Mouse (Mus musculus): ENCODE results near the gene Crybg2. TPM values are rescaled to one million over a fixed set of nuclear protein-coding genes. Genes with fewer than 3 reads are reported as not detected.
A peak's percentile ranks its signal among the peaks of the same experiment; 100 is the strongest.

Gene Crybg2
- total and polyA plus RNA-seq, 2 experiments from 2014 or later: 0.08 TPM; not detected in 1

GRCm38 (mm10) chr4:134067833-134068544 lies 7.4 kb downstream of the Crybg2 start:
- no peaks in the 10 kb centered on the region for H3K4me1 ChIP-seq (ENCODE audit: control insufficient read depth, insufficient read depth)
- no peaks in the 10 kb centered on the region for H3K36me3 ChIP-seq (replicated peaks; ENCODE audit: control insufficient read depth, insufficient read depth, low read length)
- no peaks in the 10 kb centered on the region for H3K9me3 ChIP-seq (replicated peaks; ENCODE audit: control insufficient read depth, low read length)
- peaks cover 12% of the 10 kb centered on the region; the same call in 1 of the 2 replicates for H3K27me3 ChIP-seq (ENCODE audit: control insufficient read depth, insufficient read depth, low read length)
- DNase-seq (ENCODE audit: low spot score): no peak
- no peak overlapping the region for H3K27ac ChIP-seq (ENCODE audit: low read depth)
- no peak for TF ChIP-seq CTCF (IDR thresholded peaks at IDR 0.05; ENCODE audit: low read depth)
- TF ChIP-seq EP300 (IDR thresholded peaks at IDR 0.05; ENCODE audit: low read depth): no peak
- no peak overlapping the region for H3K4me3 ChIP-seq (ENCODE audit: low read depth, low read length)
- H3K9ac ChIP-seq (replicated peaks; ENCODE audit: low read depth, low read length): no peak overlapping the region
- no peak for ATAC-seq (ENCODE audit: insufficient read depth, low read depth)
- 78% methylated on average over 7 of the region's 7 CpGs for WGBS
- no peak overlapping the region for H3K4me2 ChIP-seq (ENCODE audit: low read depth, low read length)

- DNase-seq (ENCODE audit: low spot score) (no peak), ATAC-seq (ENCODE audit: insufficient read depth, low read depth) (no peak)
- no peak overlapping the region for H3K9ac ChIP-seq (replicated peaks; ENCODE audit: low read depth, low read length)
- H3K4me2 ChIP-seq (ENCODE audit: low read depth, low read length): no peak overlapping the region
- no peak overlapping the region for H3K4me3 ChIP-seq (ENCODE audit: low read depth, low read length)
- H3K27ac ChIP-seq (ENCODE audit: low read depth): no peak overlapping the region
- WGBS: 77% methylated on average over 4 of the region's 4 CpGs
- H3K36me3 ChIP-seq (replicated peaks; ENCODE audit: control insufficient read depth, insufficient read depth, low read length): no peaks in the 10 kb centered on the region
- no peak for TF ChIP-seq CTCF (IDR thresholded peaks at IDR 0.05; ENCODE audit: low read depth)
- TF ChIP-seq EP300 (IDR thresholded peaks at IDR 0.05; ENCODE audit: low read depth): no peak
- H3K9me3 ChIP-seq (replicated peaks; ENCODE audit: control insufficient read depth, low read length): no peaks in the 10 kb centered on the region
- H3K27me3 ChIP-seq (ENCODE audit: control insufficient read depth, insufficient read depth, low read length): peaks cover 12% of the 10 kb centered on the region; the same call in 1 of the 2 replicates
- no peaks in the 10 kb centered on the region for H3K4me1 ChIP-seq (ENCODE audit: control insufficient read depth, insufficient read depth)
Measured at GRCm38 (mm10) chr4:134068793-134069580, 8.4 kb downstream of the Crybg2 start.

GRCm38 (mm10) chr4:134078694-134079093 lies 18.1 kb downstream of the Crybg2 start:
- WGBS: 17% methylated on average over 3 of the region's 3 CpGs
- H3K36me3 ChIP-seq (replicated peaks; ENCODE audit: control insufficient read depth, insufficient read depth, low read length): no peaks in the 10 kb centered on the region
- ATAC-seq (ENCODE audit: insufficient read depth, low read depth): peak; percentile 61
- H3K4me2 ChIP-seq (ENCODE audit: low read depth, low read length): no peak overlapping the region
- H3K9me3 ChIP-seq (replicated peaks; ENCODE audit: control insufficient read depth, low read length): no peaks in the 10 kb centered on the region
- no peak overlapping the region for H3K4me3 ChIP-seq (ENCODE audit: low read depth, low read length)
- DNase-seq (ENCODE audit: low spot score): peak; percentile 46
- TF ChIP-seq CTCF (IDR thresholded peaks at IDR 0.05; ENCODE audit: low read depth) (peak; percentile 67), EP300 (IDR thresholded peaks at IDR 0.05; ENCODE audit: low read depth) (no peak)
- peaks cover 6% of the 10 kb centered on the region; the same call in 1 of the 2 replicates for H3K4me1 ChIP-seq (ENCODE audit: control insufficient read depth, insufficient read depth)
- no peak overlapping the region for H3K9ac ChIP-seq (replicated peaks; ENCODE audit: low read depth, low read length)
- H3K27me3 ChIP-seq (ENCODE audit: control insufficient read depth, insufficient read depth, low read length): peaks cover 30% of the 10 kb centered on the region
- H3K27ac ChIP-seq (ENCODE audit: low read depth): no peak overlapping the region

GRCm38 (mm10) chr4:134080674-134081073 lies 20.1 kb downstream of the Crybg2 start:
- Histone ChIP-seq H3K4me2 (ENCODE audit: low read depth, low read length) (no peak overlapping the region), H3K27me3 (ENCODE audit: control insufficient read depth, insufficient read depth, low read length) (peaks cover 30% of the 10 kb centered on the region), H3K4me3 (ENCODE audit: low read depth, low read length) (no peak overlapping the region), H3K4me1 (ENCODE audit: control insufficient read depth, insufficient read depth) (peaks cover 6% of the 10 kb centered on the region; the same call in 1 of the 2 replicates), H3K9me3 (replicated peaks; ENCODE audit: control insufficient read depth, low read length) (no peaks in the 10 kb centered on the region), H3K36me3 (replicated peaks; ENCODE audit: control insufficient read depth, insufficient read depth, low read length) (no peaks in the 10 kb centered on the region), H3K9ac (replicated peaks; ENCODE audit: low read depth, low read length) (no peak overlapping the region), H3K27ac (ENCODE audit: low read depth) (no peak overlapping the region)
- no peak for DNase-seq (ENCODE audit: low spot score)
- ATAC-seq (ENCODE audit: insufficient read depth, low read depth): no peak
- TF ChIP-seq CTCF (IDR thresholded peaks at IDR 0.05; ENCODE audit: low read depth) (no peak), EP300 (IDR thresholded peaks at IDR 0.05; ENCODE audit: low read depth) (no peak)
- WGBS: 83% methylated on average over 4 of the region's 4 CpGs

GRCm38 (mm10) chr4:134081730-134082386 lies 21.2 kb downstream of the Crybg2 start:
- peaks cover 30% of the 10 kb centered on the region for H3K27me3 ChIP-seq (ENCODE audit: control insufficient read depth, insufficient read depth, low read length)

More at GRCm38 (mm10) chr4:134081730-134082386, 21.2 kb downstream of the Crybg2 start:
- Histone ChIP-seq H3K4me1 (ENCODE audit: control insufficient read depth, insufficient read depth) (peaks cover 6% of the 10 kb centered on the region; the same call in 1 of the 2 replicates), H3K4me3 (ENCODE audit: low read depth, low read length) (peak overlapping the region; percentile 33), H3K9me3 (replicated peaks; ENCODE audit: control insufficient read depth, low read length) (no peaks in the 10 kb centered on the region), H3K9ac (replicated peaks; ENCODE audit: low read depth, low read length) (no peak overlapping the region), H3K36me3 (replicated peaks; ENCODE audit: control insufficient read depth, insufficient read depth, low read length) (no peaks in the 10 kb centered on the region), H3K4me2 (ENCODE audit: low read depth, low read length) (peak overlapping the region; percentile 63), H3K27ac (ENCODE audit: low read depth) (no peak overlapping the region)
- ATAC-seq (ENCODE audit: insufficient read depth, low read depth) (peak; percentile 56), DNase-seq (ENCODE audit: low spot score) (no peak)
- TF ChIP-seq EP300 (IDR thresholded peaks at IDR 0.05; ENCODE audit: low read depth) (no peak), CTCF (IDR thresholded peaks at IDR 0.05; ENCODE audit: low read depth) (no peak)
- WGBS: under 1% methylated on average over 41 of the region's 41 CpGs
